Mouse (Mus musculus): ENCODE results near the gene Rsf1.

DNA sequence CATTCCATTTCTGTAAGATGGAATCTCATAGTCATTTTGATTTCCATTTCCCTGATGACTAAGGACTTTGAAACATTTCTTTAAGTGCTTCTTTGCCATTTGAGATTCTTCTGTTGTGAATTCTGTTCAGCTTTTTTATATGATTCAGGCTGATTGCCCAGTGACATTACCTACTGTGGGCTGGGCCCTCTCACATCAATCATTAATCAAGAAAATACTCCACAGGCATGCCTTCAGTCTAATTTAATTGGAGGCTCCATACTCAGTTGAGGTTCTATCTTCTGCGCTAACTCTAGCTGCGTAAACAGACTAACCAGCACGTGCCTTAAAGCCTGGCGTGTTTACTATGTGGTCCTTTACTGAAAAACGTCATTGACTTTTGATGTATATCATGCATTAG is 41.7 kb downstream of the Rsf1 start:
- TF ChIP-seq POLR2A (IDR thresholded peaks at IDR 0.05; ENCODE audit: insufficient read depth, low read length): no peak
- no peak for TF ChIP-seq CTCF (IDR thresholded peaks at IDR 0.05; ENCODE audit: low read depth, low read length)
